25 mouse cellular contexts compared by ENCODE assay signal in genomic region chr10:89633121-89633520, GRCm38 (mm10). TPM values are rescaled to one million over a fixed set of nuclear protein-coding genes. Genes with fewer than 3 reads are reported as not detected.
A peak's percentile ranks its signal among the peaks of the same experiment; 100 is the strongest.
DNase-seq lines count a peak whose midpoint lies in the region; ATAC-seq and TF ChIP-seq lines count a peak whose summit lies in the region.
"Had no signal": no experiment of that assay in that cellular context is flagged by ENCODE, and none has a peak within 500 bp of the region (broad histone marks: within the 10 kb centered on the region; RNA-seq: fewer than 3 reads in every experiment).

No protein-coding gene starts in this region.

- H3K4me3 ChIP-seq in heart, adult 2 months, result no peak overlapping the region
- H3K4me3 ChIP-seq in heart, embryonic 12.5 days, result no peak overlapping the region
- H3K4me3 ChIP-seq: embryonic facial prominence, embryonic 10.5 days; forebrain, embryonic 12.5 days; hindbrain, embryonic 10.5 days; limb, embryonic 10.5 days; liver, embryonic 13.5 days; lung, embryonic 15.5 days; neural tube, embryonic 12.5 days had no signal

- H3K9ac ChIP-seq in heart, adult 2 months (ENCODE audit: low read depth, low read length), result no peak overlapping the region
- H3K9ac ChIP-seq in heart, embryonic 12.5 days, result no peak overlapping the region
- H3K9ac ChIP-seq: forebrain, embryonic 12.5 days; liver, embryonic 13.5 days; lung, embryonic 15.5 days; neural tube, embryonic 12.5 days had no signal

- no peak overlapping the region for H3K27ac ChIP-seq in heart, adult 2 months
- H3K27ac ChIP-seq in heart, embryonic 12.5 days (ENCODE audit: poor library complexity, severe bottlenecking), result no peak overlapping the region
- H3K27ac ChIP-seq: embryonic facial prominence, embryonic 10.5 days; forebrain, embryonic 12.5 days; hindbrain, embryonic 10.5 days; limb, embryonic 10.5 days; liver, embryonic 13.5 days; lung, embryonic 15.5 days; neural tube, embryonic 12.5 days had no signal

- no peaks in the 10 kb centered on the region for H3K79me2 ChIP-seq in heart, adult 2 months (replicated peaks; ENCODE audit: control insufficient read depth, insufficient read depth, low read length)

- no peaks in the 10 kb centered on the region for H3K9me3 ChIP-seq in heart, embryonic 12.5 days (replicated peaks)
- H3K9me3 ChIP-seq: embryonic facial prominence, embryonic 10.5 days; forebrain, embryonic 12.5 days; hindbrain, embryonic 10.5 days; limb, embryonic 10.5 days; liver, embryonic 13.5 days; lung, embryonic 15.5 days; neural tube, embryonic 12.5 days had no signal

- TF ChIP-seq EP300 in heart, adult 2 months (IDR thresholded peaks at IDR 0.05; ENCODE audit: insufficient read depth, low read depth, low read length), result 0 out of 2 replicates have a peak, but pooled peaks have one; percentile 15

- no peaks in the 10 kb centered on the region for H3K4me1 ChIP-seq in heart, adult 2 months (ENCODE audit: control insufficient read depth, insufficient read depth, low read length)
- no peaks in the 10 kb centered on the region for H3K4me1 ChIP-seq in heart, embryonic 12.5 days (replicated peaks)
- H3K4me1 ChIP-seq: embryonic facial prominence, embryonic 10.5 days; forebrain, embryonic 12.5 days; hindbrain, embryonic 10.5 days; limb, embryonic 10.5 days; lung, embryonic 15.5 days; neural tube, embryonic 12.5 days had no signal

- ATAC-seq in heart, embryonic 12.5 days (ENCODE audit: insufficient number of reproducible peaks, low FRiP score), result no peak

- TF ChIP-seq CTCF in heart, adult 2 months (IDR thresholded peaks at IDR 0.05), result no peak

- H3K36me3 ChIP-seq in heart, adult 2 months (ENCODE audit: control insufficient read depth, insufficient read depth, low read length), result no peaks in the 10 kb centered on the region
- H3K36me3 ChIP-seq in heart, embryonic 12.5 days, result peaks cover 5% of the 10 kb centered on the region; the same call in 1 of the 2 replicates
- H3K36me3 ChIP-seq: embryonic facial prominence, embryonic 10.5 days; forebrain, embryonic 12.5 days; hindbrain, embryonic 10.5 days; limb, embryonic 10.5 days; liver, embryonic 13.5 days; lung, embryonic 15.5 days; neural tube, embryonic 12.5 days had no signal

- no peak for TF ChIP-seq POLR2A in heart, adult 2 months (IDR thresholded peaks at IDR 0.05; ENCODE audit: insufficient read depth, low read depth, low read length)

- intact Hi-C loops in heart, adult 2 months (cut with DNase I), result loop anchor here (5.0 kb wide), 1 partner anchor 306 kb away; no protein-coding TSS in a partner anchor

- DNase-seq in heart, adult 2 months, result peak in 1 of 2 experiments; percentile 42
- peak; percentile 86 to 92 for DNase-seq in kidney, adult 8-10 months
- DNase-seq in kidney, postnatal 10 days, result no peak
- peak; percentile 67 for DNase-seq in adrenal gland, postnatal 14 days
- DNase-seq in kidney, postnatal 14 days, result peak; percentile 48
- no peak for DNase-seq in lung, postnatal 10 days
- no peak for DNase-seq in right cerebral cortex, postnatal 10 days (ENCODE audit: low spot score in 2 of 2)
- DNase-seq: cerebellum, adult 9-10 months; gastrocnemius, postnatal 10 days; liver, embryonic 13.5 days; right cerebral cortex, adult 18-20 months; thymus, postnatal 14 days had no signal

- H3K4me2 ChIP-seq in heart, embryonic 12.5 days, result no peak overlapping the region
- H3K4me2 ChIP-seq: forebrain, embryonic 12.5 days; liver, embryonic 13.5 days; lung, embryonic 15.5 days; midbrain, embryonic 11.5 days; neural tube, embryonic 12.5 days had no signal

- H3K27me3 ChIP-seq in heart, adult 2 months (ENCODE audit: control insufficient read depth, insufficient read depth, low read length), result no peaks in the 10 kb centered on the region
- H3K27me3 ChIP-seq in heart, embryonic 12.5 days (replicated peaks), result no peaks in the 10 kb centered on the region
- H3K27me3 ChIP-seq: CH12.LX; liver, embryonic 13.5 days; lung, embryonic 15.5 days; neural tube, embryonic 12.5 days had no signal

- WGBS in heart, adult 2 months, result 67% methylated on average over 4 of the region's 4 CpGs
- 88% methylated on average over 4 of the region's 4 CpGs for WGBS in heart, embryonic 12.5 days

RNA-seq across cellular contexts. Expression of gene Slc17a8, which starts 12.1 kb away (rescaled TPM):
- not detected for total RNA-seq in heart, adult 2 months (2021)
- not detected in 2 replicates for polyA plus RNA-seq in heart, adult 2 months (2012; rRNA removed)
- polyA plus RNA-seq in heart, embryonic 12.5 days (2016; fragmentation: Nextera tagmentation; extraction: Ambion mirVana), result 0.09 and 0.13 TPM in 2 replicates
- 0.85 TPM in 1 of 2 replicates, not detected in the other for total RNA-seq in adrenal gland, postnatal 14 days (2021)
- total RNA-seq: CH12.LX; common myeloid progenitor, adult 5-6 weeks; MEL; monocyte, adult 5-6 weeks had no signal
- polyA plus RNA-seq: limb, embryonic 10.5 days; lung, embryonic 15.5 days; small intestine, adult 2 months had no signal

RNA-seq across cellular contexts. Expression of gene Scyl2, which starts 53.0 kb away (rescaled TPM):
- 10 to 100 TPM; 15.4 to 16.2 TPM for total RNA-seq in heart, adult 2 months (2021)
- 8.2 and 14.3 TPM in 2 replicates for polyA plus RNA-seq in heart, adult 2 months (2012; rRNA removed)
- polyA plus RNA-seq in heart, embryonic 12.5 days (2016; fragmentation: Nextera tagmentation; extraction: Ambion mirVana), result 7.1 TPM in 2 replicates
- 43.6 and 45.8 TPM in 2 replicates for total RNA-seq in adrenal gland, postnatal 14 days (2021)

Comparison
In these comparisons a context has a peak if more than half of its experiments do, and no peak if none do; other contexts are left out.
1. DNase-seq: peak in kidney, adult 8-10 months (2 of 2), adrenal gland, postnatal 14 days (single experiment) and kidney, postnatal 14 days (single experiment); none in kidney, postnatal 10 days (single experiment), lung, postnatal 10 days (single experiment) and right cerebral cortex, postnatal 10 days (0 of 2).